Comparison of ENCODE assay signal across 25 mouse cellular contexts in the genomic region with DNA sequence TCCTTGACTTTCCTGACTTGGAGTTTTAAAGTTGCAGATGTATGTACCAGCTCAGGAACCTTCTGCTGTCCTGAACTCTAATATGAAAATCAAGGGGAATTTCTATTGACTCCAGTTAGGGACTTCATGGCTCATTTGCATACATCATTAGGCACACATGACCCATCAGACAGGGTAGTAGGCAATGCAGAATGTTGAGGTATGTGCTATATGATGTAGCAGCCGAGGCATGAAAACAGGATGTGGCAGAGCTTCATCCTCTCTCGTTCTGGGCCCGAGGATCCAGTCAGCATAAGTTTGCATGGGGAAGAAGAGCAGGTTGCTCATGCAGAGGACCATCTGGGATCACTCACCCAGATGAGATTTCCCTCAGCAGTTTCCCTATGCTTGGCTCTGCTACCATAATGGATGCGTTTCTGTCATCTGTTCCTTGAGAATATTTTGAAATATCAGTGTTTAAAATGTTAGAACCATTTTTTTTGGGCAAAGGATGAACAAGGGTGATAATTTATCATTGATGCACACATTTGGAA.
A peak's percentile ranks its signal among the peaks of the same experiment; 100 is the strongest.
DNase-seq lines count a peak whose midpoint lies in the region; ATAC-seq and TF ChIP-seq lines count a peak whose summit lies in the region.
"Had no signal": no experiment of that assay in that cellular context is flagged by ENCODE, and none has a peak within 500 bp of the region (broad histone marks: within the 10 kb centered on the region; RNA-seq: fewer than 3 reads in every experiment).

No protein-coding gene starts in this region.

- no peaks in the 10 kb centered on the region for H3K27me3 ChIP-seq in forebrain, postnatal 0 days (ENCODE audit: insufficient read depth, low read length)
- no peaks in the 10 kb centered on the region for H3K27me3 ChIP-seq in forebrain, embryonic 13.5 days
- H3K27me3 ChIP-seq: heart, embryonic 12.5 days; hindbrain, embryonic 13.5 days; Patski had no signal

- no peaks in the 10 kb centered on the region for H3K36me3 ChIP-seq in forebrain, postnatal 0 days (ENCODE audit: insufficient read depth)
- no peaks in the 10 kb centered on the region for H3K36me3 ChIP-seq in forebrain, embryonic 13.5 days (ENCODE audit: poor library complexity, severe bottlenecking)
- H3K36me3 ChIP-seq: G1E; heart, embryonic 12.5 days; hindbrain, embryonic 13.5 days had no signal

- H3K4me3 ChIP-seq in forebrain, postnatal 0 days (ENCODE audit: low read depth, low read length), result no peak overlapping the region
- no peak overlapping the region for H3K4me3 ChIP-seq in forebrain, embryonic 13.5 days
- H3K4me3 ChIP-seq: heart, embryonic 12.5 days; hindbrain, embryonic 13.5 days had no signal

- H3K4me1 ChIP-seq in forebrain, postnatal 0 days (ENCODE audit: insufficient read depth), result no peaks in the 10 kb centered on the region
- no peaks in the 10 kb centered on the region for H3K4me1 ChIP-seq in forebrain, embryonic 13.5 days
- H3K4me1 ChIP-seq: heart, embryonic 12.5 days; hindbrain, embryonic 13.5 days had no signal

- no peak overlapping the region for H3K27ac ChIP-seq in forebrain, postnatal 0 days (ENCODE audit: low read depth, low read length)
- H3K27ac ChIP-seq in forebrain, embryonic 13.5 days, result no peak overlapping the region
- H3K27ac ChIP-seq: hindbrain, embryonic 13.5 days had no signal

- DNase-seq in forebrain, postnatal 0 days, result peak; percentile 25
- DNase-seq in right cerebral cortex, postnatal 10 days (ENCODE audit: low spot score in 2 of 2), result peak; percentile 28 to 46
- no peak for DNase-seq in right cerebral cortex, postnatal 14 days
- peak; percentile 42 to 56 for DNase-seq in layer of hippocampus, adult 8-10 months (ENCODE audit: low spot score in 2 of 2)
- peak; percentile 12 for DNase-seq in telencephalon, adult 2 months (ENCODE audit: low read depth, low spot score)
- DNase-seq in lung, postnatal 36 days, result no peak
- DNase-seq in thymus, postnatal 25 days, result no peak
- DNase-seq: adrenal gland, postnatal 36 days; cerebellum, adult 11 months; cerebellum, postnatal 36 days; embryo, embryonic 11 days; gastrocnemius, postnatal 14 days; heart, adult 11 months; heart, postnatal 10 days; kidney, postnatal 36 days; right cerebral cortex, postnatal 25 days; thymus, postnatal 36 days had no signal

- H3K4me2 ChIP-seq in forebrain, postnatal 0 days (ENCODE audit: low read depth), result no peak overlapping the region
- H3K4me2 ChIP-seq in forebrain, embryonic 13.5 days, result no peak overlapping the region
- H3K4me2 ChIP-seq: heart, embryonic 12.5 days; hindbrain, embryonic 13.5 days; midbrain, embryonic 11.5 days had no signal

- ATAC-seq in forebrain, postnatal 0 days, result peak; percentile 80
- ATAC-seq in forebrain, embryonic 13.5 days, result no peak
- ATAC-seq: forebrain, embryonic 14.5 days; intestine, postnatal 0 days; Patski had no signal

- no peak overlapping the region for H3K9ac ChIP-seq in forebrain, postnatal 0 days
- no peak overlapping the region for H3K9ac ChIP-seq in forebrain, embryonic 13.5 days
- H3K9ac ChIP-seq: heart, embryonic 12.5 days; hindbrain, embryonic 13.5 days had no signal

- no peak for TF ChIP-seq CTCF in forebrain, postnatal 0 days (IDR thresholded peaks at IDR 0.05; ENCODE audit: low read depth)

- WGBS in forebrain, postnatal 0 days, result 75% methylated on average over 4 of the region's 4 CpGs
- 86% methylated on average over 4 of the region's 4 CpGs for WGBS in forebrain, embryonic 13.5 days

- no peaks in the 10 kb centered on the region for H3K9me3 ChIP-seq in forebrain, postnatal 0 days (ENCODE audit: low read length)
- no peaks in the 10 kb centered on the region for H3K9me3 ChIP-seq in forebrain, embryonic 13.5 days (replicated peaks)
- H3K9me3 ChIP-seq: G1E; heart, embryonic 12.5 days; hindbrain, embryonic 13.5 days had no signal

Comparison
In these comparisons a context has a peak if more than half of its experiments do, and no peak if none do; other contexts are left out.
1. DNase-seq: peak in forebrain, postnatal 0 days (single experiment), right cerebral cortex, postnatal 10 days (2 of 2), layer of hippocampus, adult 8-10 months (2 of 2) and telencephalon, adult 2 months (single experiment); none in right cerebral cortex, postnatal 14 days (single experiment), lung, postnatal 36 days (single experiment) and thymus, postnatal 25 days (single experiment).